Mouse (Mus musculus) hindbrain, embryonic 10.5 days (tissue): ENCODE measurements around the gene Nenf. TPM values are rescaled to one million over a fixed set of nuclear protein-coding genes. Genes with fewer than 3 reads are reported as not detected.

Source experiments
- polyA plus RNA-seq: library from polyadenylated mRNA; unstranded; fragments of >200 nt; fragmentation: Nextera tagmentation; extraction: Ambion mirVana; gene quantifications from 2 replicates; pipeline ENCODE4 v1.2.1, GENCODE M21; 2016

The Nenf gene
- polyA plus RNA-seq, 1 experiment from 2014 or later: 75.5 TPM

Other genes starting within 250 kb of the Nenf start
- 4.8 and 5.2 TPM in 2 replicates for gene Batf3, start 220.3 kb downstream of the Nenf start, polyA plus RNA-seq
- gene Fam71a, start 153.4 kb downstream of the Nenf start, polyA plus RNA-seq: not detected in 2 replicates
- gene Atf3, start 100.2 kb downstream of the Nenf start, polyA plus RNA-seq: 2.4 and 2.9 TPM in 2 replicates
- gene Tmem206, start 7.7 kb upstream of the Nenf start, polyA plus RNA-seq: 30.5 and 36.6 TPM in 2 replicates
- gene Ppp2r5a, start 85.1 kb upstream of the Nenf start, polyA plus RNA-seq: 8.0 and 12.4 TPM in 2 replicates